Mouse (Mus musculus): ENCODE measurements around the gene Adprh.

The Adprh gene

DNA sequence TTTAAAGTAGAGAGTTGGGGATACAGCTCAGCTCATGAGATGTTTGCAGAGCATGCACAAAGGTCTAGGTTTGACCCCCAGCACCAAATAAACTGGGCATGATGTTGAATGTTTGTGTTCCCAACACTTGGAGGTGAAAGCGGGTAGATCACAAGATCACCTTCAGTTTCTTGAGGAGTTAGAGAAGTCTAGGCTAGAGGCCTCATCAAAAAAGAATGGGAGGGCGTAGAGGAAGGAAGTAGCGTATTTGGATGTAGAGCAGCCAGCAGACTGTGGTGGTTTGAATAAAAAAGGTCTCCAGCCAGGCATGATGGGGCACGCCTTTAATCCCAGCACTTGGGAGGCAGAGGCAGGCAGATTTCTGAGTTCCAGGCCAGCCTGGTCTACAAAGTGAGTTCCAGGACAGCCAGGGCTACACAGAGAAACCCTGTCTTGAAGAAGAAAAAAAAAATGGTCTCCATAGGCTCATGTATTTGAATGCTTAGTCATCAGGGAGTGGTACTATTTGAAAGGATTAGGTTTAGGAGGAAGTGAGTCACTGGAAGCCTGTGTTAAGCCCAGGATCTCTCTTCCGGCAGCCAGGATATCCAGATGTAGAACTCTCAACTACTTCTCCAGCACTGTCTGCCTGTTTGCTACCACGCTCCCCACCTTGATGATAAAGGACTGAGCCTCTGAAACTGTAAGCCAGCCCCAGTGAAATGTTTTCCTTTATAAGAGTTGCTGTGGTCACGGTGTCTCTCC, 8.6 kb downstream of the Adprh start:
- no peak for DNase-seq (ENCODE audit: low spot score)

DNA sequence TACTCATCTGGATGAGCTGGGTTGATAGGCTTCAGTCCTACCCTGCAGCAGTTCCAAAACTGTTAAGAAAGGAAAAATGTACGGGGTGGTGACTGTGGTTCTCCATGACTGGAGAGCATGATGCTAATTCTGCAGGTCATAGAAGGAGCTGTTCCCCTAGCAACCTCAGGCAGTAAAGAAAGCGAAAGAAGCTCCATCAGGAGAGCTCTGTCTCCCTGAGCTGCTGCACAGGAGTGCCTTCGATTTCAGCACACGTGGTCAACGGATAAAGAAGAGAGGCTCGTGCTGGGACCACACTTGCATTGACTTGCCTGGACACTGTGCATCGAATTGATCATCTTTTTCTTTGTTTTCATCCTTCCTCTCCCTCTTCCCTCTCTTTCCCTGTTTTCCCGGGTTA, 10.3 kb downstream of the Adprh start:
- no peak for DNase-seq (ENCODE audit: low spot score)

DNA sequence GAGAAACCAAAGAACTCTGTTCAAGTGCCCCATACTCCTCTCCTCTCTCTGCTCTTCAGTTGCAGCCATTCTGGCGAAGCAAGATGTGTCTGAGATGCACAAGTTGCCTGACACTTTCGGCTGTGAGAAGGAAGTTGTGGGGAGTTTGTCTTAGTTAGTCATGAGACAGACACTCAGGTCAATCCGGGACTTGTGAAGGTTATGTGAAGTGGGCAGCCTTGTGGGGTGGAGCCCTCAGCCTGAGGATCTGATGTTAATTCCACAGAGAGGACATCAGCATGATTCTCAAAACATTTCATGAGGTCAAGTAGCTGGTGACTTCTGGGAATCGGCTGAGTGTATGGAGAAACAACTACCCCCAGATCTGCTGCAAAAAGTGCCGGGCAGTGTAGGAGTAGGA, 10.9 kb downstream of the Adprh start:
- no peak for DNase-seq (ENCODE audit: low spot score)

DNA sequence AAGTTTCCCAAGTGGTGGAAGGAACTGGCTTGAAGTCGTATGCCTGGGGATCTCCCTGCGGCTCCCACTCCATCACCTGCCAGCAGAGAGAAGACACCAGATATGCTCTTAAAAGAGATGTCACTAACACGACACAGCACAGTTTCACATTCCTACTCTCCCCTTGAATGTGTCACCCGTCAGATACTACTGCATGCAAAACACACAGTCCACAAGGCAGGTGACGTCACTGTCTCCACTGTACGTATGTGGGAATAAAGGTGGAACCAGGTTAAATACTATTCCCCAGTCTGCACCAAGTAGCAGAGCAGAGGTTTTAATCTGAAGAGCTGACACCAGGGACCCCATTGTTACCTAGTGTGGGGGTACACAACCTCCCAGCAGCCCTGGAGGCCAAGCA, 12.1 kb downstream of the Adprh start:
- no peak for DNase-seq (ENCODE audit: low spot score)

DNA sequence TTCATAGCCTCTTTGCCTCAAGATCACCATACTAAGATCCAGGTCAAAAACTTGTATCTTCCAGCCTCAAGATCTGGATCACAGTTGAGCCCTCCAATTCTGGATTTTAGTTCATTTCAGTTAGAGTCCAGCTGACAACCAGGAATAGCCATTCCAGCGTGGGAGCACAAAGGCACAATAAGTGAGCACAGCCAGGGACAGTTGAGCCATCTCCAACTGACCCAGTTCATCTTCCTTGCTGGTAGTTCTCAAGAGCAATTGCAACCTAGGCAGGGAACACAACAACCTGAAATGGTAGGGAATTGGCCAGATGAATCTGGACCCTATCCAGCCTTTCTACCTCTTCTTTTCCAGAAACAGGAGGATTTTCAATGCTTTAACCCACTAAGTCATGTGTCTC, 13.3 kb downstream of the Adprh start:
- no peak for DNase-seq (ENCODE audit: low spot score)

DNA sequence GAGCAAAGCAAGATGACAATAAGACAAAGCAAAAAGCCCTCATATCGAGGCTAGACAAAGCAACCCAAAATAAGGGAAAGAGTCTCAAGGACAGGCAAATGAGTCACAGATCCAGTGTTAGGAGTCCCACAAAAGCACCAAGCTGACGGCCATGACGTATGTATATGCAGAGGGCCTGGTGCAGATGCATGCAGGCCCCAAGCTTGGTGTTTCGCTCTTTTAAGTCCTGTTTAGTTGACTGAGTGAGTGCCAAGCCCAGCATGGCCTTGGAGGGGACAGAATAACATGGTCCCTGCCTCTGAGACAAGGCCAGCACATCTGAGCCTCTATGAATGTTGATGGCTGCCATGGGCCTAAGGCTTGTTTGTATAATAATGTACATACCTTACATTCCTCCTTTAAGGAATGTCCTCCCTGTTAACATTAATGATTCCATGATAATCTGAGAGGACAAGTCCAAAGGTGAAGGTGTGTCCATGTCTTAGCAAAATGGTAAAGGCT, 18.2 kb downstream of the Adprh start:
- DNase-seq (ENCODE audit: low spot score) = no peak

DNA sequence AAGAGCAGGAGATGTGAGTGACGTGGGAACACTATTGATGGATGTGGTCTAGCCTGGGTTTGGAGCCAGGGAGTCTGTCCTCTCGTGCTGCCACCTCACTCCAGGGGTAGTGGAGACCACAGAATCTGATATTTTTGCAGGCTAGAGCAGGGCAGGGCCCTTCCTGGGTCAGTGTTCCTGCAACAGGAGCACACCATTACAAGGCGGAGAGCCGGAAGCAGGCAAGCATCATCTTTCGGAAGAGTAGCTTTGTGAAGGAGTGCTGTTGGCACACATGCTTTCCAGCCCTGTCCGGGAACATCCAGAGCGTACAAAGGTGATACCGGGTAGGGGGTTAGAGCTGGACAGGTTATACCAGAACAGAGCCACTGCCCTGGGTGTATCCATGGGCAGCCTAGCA, 19.0 kb downstream of the Adprh start:
- DNase-seq (ENCODE audit: low spot score) = no peak

DNA sequence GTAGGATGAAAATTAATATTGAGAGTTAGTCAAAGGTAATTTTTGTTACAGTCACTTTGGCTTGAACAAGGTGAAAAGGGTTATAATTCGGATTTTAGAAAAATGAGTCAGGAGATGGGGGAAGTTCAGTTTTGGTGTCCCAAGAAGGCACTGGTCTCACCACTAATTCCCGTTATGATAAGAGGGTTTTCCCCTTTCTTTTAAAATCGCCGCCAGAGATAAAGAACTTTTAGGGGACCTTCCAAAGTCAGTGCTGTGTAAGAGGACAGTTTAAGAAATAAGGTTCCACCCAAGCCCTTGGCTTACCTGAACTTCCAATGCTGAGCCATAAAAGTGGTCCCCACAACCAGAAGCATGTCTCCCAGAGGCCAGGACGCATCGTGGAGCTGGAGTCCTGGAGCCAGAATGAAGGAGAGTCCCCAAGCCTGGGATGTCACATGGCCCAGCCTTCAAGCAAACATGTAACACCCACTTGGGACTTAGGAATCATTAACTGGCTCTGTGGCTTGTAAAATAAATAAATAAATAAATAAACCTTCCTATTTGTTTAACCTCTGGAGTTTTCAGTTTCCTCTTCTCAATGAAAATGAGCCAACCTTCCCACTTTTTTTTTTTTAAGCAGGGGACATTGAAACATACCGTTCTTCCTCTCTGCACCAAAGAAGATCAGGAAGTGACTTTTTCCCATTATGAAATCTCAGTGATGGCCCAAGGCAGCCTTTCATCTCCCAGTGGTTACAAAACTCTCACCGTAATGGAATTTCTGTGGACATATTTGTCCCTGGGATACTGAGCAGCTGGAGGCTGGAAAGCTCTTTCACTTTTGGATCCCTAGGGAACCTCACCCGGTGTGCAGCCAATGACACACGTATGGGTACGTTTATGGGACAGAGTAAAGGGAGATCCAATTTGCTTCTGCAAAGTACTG, 19.7 kb downstream of the Adprh start, which contains the start of gene Pla1a:
Gene Pla1a, minus strand, starts transcription at position 648 of the 928 bp plus-strand sequence.
- no peak for DNase-seq (ENCODE audit: low spot score)

DNA sequence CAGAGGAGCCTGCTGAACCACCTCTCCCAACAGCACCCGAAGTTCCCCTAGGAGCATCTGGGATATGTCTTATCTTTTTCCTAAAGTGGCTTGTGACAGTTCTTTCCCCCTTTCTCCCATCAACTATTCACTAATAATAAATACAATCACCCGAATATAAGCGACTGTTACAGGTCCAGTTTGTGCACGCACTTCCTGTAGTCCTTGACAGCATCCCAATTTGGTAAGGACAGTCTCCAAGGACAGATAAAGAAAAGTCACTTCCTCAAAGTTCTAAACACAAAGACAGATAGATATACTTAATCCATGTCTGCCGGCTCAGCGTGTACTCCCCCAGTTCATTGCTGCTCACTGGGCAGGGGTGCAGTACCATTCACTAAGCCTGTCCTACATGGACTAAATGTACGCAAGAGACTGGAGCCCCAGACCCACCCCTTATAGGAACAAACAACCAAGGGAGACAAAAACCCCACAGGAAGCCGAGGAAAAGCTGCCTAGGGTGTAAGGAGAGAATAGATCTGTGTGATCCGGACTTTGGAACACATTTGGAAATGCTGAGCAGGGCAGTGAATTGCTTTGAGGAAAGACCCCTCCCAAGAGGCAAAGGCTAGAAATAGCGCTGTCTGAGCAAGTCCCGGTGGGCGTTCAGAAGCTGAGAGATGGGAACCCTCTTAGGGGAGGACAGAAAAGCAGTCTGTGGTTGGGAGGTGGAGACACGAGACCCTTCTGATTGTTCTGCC, 20.9 kb downstream of the Adprh start:
- DNase-seq (ENCODE audit: low spot score) = no peak

DNA sequence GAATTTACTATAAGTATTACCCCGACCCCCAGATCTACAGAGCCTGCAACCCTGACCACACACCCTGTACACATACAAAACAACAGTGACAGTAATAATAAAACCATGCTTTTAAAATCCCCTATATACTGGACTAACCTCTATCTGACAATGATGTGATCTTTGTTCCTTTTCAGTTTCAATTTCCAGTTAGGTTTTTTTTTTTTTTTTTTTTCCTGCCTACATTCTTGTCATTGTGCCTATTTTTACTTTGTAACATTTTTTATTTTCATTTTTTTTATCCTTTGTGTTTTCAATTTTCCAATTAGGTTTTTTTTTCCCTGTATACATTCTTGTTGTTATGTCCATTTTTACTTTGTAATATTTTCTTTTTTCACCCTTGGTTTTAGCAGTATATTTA, 26.7 kb downstream of the Adprh start:
- DNase-seq (ENCODE audit: low spot score) = no peak

DNA sequence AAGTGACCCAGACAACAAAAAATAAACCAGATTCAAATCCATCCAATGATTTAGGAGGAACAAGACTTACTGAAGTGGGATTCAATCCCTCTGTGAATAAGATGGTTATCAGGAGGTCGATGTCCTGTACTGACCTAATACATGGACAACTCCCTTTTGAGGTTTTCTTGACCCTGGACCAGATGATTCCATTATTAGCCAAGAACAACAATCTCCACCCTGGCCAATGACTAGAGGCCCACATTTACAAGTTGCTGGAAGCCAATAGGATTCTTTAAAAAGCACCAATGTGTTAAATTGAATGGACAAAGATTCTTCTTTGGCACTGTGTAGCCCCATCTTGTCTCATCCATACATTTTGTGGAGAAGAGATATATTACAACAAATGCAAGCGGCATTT, 27.1 kb downstream of the Adprh start:
- no peak for DNase-seq (ENCODE audit: low spot score)

DNA sequence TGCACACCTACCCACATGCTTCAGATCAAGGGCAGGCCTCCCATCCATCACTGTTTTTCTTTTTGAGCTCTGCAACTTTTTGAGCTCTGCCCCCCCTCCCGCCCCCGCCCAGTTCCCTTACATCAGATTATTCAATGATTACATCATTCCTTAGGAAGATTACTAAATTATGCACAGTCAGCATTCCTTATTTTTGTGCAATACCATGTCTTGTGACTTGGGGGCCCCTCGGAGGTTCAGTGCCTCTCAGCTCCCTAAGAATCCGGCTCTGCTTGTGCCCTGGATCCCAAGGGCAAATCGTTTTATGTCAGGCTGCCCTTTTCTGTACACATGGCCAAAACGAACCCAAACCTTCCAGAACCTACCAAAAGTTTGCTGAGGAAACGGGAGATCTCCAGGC, 37.5 kb downstream of the Adprh start:
- no peak for DNase-seq (ENCODE audit: low spot score)

DNA sequence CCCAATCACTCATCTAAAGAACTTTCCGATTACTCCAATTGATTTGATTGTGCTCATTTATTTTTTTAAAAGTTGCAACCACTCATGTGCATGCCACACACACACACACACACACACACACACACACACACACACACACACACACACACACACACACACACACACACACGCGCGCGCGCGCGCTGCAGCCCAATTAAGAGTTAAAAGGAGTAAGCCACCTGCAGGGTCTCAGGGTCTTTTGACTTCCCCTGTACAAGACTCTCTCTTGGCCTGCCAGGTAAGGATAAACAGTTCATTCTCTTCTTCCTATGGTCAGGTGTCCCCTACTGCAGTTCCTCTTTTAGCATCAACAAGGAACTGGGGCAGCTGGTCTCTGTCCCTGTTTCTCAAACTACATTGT, 44.1 kb downstream of the Adprh start:
- no peak for DNase-seq (ENCODE audit: low spot score)

DNA sequence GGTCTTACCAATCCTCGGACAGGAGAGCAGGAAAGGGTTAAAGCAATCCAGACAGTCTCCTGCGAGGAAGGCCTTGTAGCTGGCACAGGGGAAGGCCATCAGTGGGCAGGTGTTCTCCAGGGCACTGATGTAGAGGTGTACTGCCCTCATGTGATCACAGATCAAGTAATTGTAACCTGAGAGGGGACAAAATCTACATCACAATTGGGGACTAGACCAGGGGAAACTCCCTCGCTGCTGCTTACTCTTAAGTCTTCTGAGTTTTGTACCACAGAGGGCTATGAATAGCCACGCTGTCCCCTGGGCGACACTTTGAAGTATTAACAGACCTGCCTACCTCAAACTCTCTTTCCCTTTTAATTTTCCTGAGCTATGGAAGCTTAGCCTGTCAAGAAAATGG, 44.9 kb downstream of the Adprh start:
- DNase-seq (ENCODE audit: low spot score) = no peak

DNA sequence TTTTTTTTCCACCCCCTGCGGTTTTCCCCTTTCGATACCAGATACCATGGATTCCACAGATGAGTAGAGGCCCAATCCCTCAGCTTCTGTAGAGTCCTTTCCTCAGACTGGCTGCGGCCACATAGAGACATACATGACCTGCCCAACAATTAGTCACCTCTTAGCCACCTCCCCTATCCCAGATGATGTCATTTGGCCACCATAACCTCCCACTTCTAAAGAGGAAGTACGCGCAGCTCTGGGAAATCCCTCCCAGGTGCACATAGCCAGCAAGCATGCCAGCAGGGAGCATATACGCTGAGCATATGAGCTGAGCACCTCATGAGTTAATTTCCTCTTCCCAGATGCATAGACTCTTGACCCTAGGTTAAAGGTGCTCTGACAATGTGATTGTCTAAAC, 45.8 kb downstream of the Adprh start:
- DNase-seq (ENCODE audit: low spot score) = no peak

DNA sequence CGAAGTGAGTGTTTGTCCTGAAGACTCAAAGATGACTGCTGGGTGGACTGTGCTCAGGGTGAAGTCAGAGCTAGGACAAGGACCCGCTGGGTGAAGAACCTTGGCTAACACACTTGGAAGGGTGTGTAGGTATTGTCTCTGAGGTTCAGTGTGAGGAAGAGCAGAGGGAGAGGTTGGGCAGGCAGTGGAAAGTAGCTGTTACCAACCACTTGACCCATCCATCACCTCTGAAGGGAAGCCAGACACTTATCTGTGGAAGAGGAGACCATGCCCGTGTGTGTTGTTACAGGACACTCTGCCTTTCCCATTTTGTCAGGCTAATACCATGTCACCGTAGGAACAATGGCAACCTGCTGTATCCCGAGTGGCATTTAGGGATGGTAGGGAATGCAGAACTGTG, 46.2 kb downstream of the Adprh start:
- DNase-seq (ENCODE audit: low spot score) = no peak

DNA sequence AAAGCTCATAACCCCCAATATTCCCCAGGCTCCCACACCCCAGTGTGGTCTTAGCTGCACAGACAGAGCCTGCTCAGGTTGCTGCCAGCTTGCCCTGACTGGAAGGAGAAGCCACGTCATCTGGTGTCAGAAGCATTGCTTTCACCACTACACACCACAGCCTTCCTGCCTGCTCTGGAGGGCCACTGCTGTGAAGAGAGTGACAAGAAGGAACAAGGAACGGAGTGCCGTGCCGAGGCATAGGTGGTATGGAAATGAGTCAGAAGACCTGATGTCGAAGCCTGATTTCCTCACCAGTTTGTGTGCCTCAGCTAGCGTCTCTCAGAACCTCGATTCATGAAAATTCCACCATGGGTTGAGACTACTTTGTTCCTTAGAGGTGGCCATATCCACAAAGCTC, 48.9 kb downstream of the Adprh start:
- no peak for DNase-seq (ENCODE audit: low spot score)

DNA sequence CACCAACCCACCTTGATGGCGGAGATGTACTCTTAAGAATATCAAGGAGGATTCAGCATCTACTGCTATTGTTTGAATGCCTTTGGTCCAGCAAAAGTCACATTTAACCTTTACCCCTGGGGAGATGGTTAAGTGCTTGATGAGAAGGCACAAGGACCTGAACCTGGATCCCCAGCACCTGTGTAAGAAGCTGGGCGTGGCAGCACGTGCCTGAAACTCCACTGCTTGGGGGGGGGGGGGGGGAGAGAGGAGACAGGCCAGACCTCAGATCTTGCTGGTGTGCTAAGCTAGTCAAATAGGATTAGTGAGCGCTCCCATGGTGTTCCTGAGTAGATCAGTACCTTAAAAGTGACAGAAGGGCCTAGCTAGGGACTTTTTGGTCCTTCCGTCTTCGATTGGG, 51.0 kb downstream of the Adprh start:
- DNase-seq (ENCODE audit: low spot score) = no peak

DNA sequence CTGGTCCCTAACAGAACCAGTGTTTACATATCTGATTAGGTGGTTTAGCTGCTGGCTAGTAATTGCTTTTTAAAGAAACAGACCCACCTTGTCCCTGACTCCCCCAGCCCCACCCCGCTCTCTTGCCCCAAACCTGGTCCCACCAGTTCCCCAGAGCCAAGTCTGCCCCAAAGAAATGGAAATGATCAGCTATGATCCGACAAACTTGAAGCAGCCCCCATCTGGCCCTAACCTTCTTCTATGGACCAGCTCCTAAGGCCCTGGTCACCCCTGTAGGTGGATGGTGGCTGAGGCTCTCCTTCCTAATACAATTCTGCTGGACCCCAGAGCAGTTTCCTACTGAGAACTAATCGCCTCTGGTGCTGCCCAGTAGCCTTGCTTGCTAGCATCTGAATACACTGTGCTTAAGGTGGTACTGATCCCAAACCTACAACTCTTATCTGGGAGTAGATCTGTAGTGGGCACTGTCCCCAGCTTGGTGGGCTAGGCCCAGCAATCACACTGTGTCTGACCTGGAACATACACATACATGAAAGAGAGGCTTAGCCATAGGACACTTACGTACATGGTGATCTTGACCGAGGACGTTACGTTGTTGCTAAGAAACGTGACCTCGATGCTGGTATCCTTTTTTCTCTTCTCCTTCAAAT, 52.1 kb downstream of the Adprh start:
- DNase-seq (ENCODE audit: low spot score) = no peak

DNA sequence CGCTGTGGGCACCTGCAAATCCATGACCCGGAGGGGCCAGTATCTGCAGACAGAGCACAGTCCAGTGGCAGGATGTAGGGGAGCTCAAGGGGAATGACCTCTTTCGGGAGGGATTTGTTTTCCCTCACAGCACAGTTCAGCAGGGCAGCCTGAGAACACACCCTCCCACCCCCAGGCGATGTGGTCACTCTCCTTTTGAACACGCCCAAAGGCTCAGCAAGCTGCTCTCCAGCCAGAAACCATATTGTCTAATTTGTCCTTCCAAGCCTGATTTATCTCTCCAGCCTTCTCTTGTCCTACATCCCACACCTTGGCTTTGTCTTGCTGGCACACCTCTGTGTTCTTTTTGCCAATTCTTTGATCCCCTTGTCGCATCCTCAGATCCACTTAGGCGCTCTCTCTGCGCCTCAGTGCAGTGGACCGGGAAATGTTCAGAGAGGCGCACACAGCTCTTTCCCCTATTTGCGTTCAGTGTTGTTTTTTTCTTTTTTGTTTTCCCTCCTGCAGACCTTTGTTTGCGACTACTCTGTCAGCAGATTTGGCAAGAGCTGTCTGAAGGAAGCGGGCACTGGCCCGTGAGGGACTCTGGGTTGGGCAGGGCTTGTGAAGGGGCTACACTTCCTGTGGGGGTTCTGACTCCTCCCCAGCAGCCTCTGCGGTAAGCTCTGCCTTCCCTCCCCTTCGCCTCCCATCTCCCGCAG, 52.8 kb downstream of the Adprh start:
- peak; percentile 30 for DNase-seq (ENCODE audit: low spot score)

DNA sequence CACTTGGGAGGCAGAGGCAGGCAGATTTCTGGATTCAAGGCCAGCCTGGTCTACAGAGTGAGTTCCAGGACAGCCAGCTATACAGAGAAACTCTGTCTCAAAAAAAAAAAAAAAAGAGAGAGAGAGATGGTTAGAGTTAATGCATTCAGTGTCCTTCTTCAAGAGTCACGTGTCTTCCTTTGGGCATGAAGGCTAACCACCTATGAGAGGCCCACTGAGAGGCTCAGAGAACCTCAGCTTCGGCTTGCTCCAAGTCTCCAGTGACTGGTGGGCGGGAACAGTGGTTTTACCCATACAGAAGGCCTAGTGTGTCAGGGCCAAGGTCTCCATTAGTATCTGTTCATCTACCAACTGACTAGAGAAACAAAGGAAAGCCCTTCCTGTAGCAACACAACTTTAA, 53.4 kb downstream of the Adprh start:
- no peak for DNase-seq (ENCODE audit: low spot score)
